In genomic region chr10:91187872-91188271, GRCm38 (mm10) we compare ENCODE assay signal across 8 mouse cellular contexts. TPM values are rescaled to one million over a fixed set of nuclear protein-coding genes. Genes with fewer than 3 reads are reported as not detected.
DNase-seq lines count a peak whose midpoint lies in the region; ATAC-seq lines count a peak whose summit lies in the region.

No protein-coding gene starts in this region.

- H3K27ac ChIP-seq in hindbrain, embryonic 10.5 days = peak overlapping the region; percentile 97
- peak overlapping the region; percentile 81 for H3K27ac ChIP-seq in lung, embryonic 16.5 days (ENCODE audit: low read length)

- peak overlapping the region; percentile 58 for H3K4me2 ChIP-seq in lung, embryonic 16.5 days (ENCODE audit: low read depth, low read length)

- H3K27me3 ChIP-seq in hindbrain, embryonic 10.5 days (ENCODE audit: insufficient read depth, poor library complexity, severe bottlenecking) = no peaks in the 10 kb centered on the region
- no peaks in the 10 kb centered on the region for H3K27me3 ChIP-seq in lung, embryonic 16.5 days (ENCODE audit: control insufficient read depth, insufficient read depth, low read depth, low read length)

- DNase-seq in NIH3T3 (ENCODE audit: low read depth) = peak; percentile 97
- peak; percentile 96 for DNase-seq in cerebellum, adult 9-10 months
- DNase-seq in hindbrain, embryonic 10.5 days (ENCODE audit: low spot score) = peak; percentile 88
- DNase-seq in layer of hippocampus, adult 9-11 months = peak; percentile 83
- peak; percentile 63 for DNase-seq in ovary, postnatal 10 days (ENCODE audit: low spot score)
- peak; percentile 49 to 68 for DNase-seq in thymus, postnatal 10 days (ENCODE audit: low spot score in 2 of 2)

- peak overlapping the region; percentile 71 for H3K9ac ChIP-seq in lung, embryonic 16.5 days (ENCODE audit: low read length)

- peak; percentile 72 for ATAC-seq in frontal cortex, adult (ENCODE audit: low TSS enrichment)
- peak; percentile 68 for ATAC-seq in lung, embryonic 16.5 days (ENCODE audit: low read depth)

- WGBS in hindbrain, embryonic 10.5 days = under 1% methylated on average over 15 of the region's 15 CpGs
- under 1% methylated on average over 15 of the region's 15 CpGs for WGBS in lung, embryonic 16.5 days

- H3K4me3 ChIP-seq in hindbrain, embryonic 10.5 days = peak overlapping the region; percentile 48
- H3K4me3 ChIP-seq in lung, embryonic 16.5 days (ENCODE audit: low read length) = peak overlapping the region; percentile 42

- no peaks in the 10 kb centered on the region for H3K36me3 ChIP-seq in hindbrain, embryonic 10.5 days
- no peaks in the 10 kb centered on the region for H3K36me3 ChIP-seq in lung, embryonic 16.5 days (ENCODE audit: control insufficient read depth, insufficient read depth, low read length)

- H3K9me3 ChIP-seq in hindbrain, embryonic 10.5 days = no peaks in the 10 kb centered on the region
- no peaks in the 10 kb centered on the region for H3K9me3 ChIP-seq in lung, embryonic 16.5 days (ENCODE audit: control insufficient read depth, low read length)

- peaks cover 19% of the 10 kb centered on the region for H3K4me1 ChIP-seq in hindbrain, embryonic 10.5 days (replicated peaks)
- peaks cover 10% of the 10 kb centered on the region for H3K4me1 ChIP-seq in lung, embryonic 16.5 days (replicated peaks; ENCODE audit: control insufficient read depth, insufficient read depth, low read length)

RNA-seq across cellular contexts. Expression of gene Tmpo, which starts 6.8 kb away (rescaled TPM):
- polyA plus RNA-seq in hindbrain, embryonic 10.5 days (2016; fragmentation: Nextera tagmentation; extraction: Ambion mirVana) = 234 and 258 TPM in 2 replicates
- 210 and 220 TPM in 2 replicates for polyA plus RNA-seq in lung, embryonic 16.5 days (2015; fragmentation: Nextera tagmentation; extraction: Ambion mirVana)

Comparison
In these comparisons a context has a peak if more than half of its experiments do, and no peak if none do; other contexts are left out.
1. Peak in every context shown above with its lines: DNase-seq, ATAC-seq, H3K4me3 ChIP-seq and H3K27ac ChIP-seq.